Mouse (Mus musculus): ENCODE measurements around the gene Ppib. TPM values are rescaled to one million over a fixed set of nuclear protein-coding genes. Genes with fewer than 3 reads are reported as not detected.

Ppib gene
- polyA plus RNA-seq (2015; fragmentation: Nextera tagmentation; extraction: Ambion mirVana) = 354 and 363 TPM in 2 replicates

DNA sequence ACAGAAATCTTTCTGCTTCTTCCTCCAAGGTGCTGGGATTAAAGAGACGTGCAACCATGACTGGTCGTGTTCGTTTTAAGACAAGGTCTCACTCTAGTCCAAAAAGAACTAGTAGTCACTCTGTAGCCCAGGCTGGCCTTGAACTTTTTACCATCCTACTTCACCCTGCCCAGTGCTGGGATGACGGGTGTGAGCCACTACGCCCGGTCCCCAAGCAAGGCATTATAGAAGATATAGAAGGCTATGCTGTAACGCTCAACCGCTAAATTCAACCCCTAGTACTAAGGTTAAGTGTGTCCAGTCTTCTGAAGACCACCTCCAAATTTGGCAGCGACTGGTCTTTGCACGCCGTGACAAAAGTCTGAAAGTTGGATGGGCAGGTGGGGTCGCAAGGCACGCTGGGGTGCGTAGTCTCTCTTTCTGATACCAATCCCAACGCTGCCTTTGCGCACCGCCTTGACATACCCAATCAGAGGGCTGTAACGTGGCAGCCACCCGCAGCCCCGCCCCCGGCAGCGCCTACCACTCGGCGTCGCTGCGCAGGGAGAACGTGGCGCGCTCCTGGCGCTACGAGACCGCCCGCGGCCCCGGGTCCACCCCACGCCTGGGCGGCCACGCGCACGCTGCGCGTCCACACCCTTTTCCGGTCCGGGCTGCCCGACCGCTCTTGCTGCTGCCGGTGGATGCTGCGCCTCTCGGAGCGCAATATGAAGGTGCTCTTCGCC, at the start of gene Ppib:
Gene Ppib (plus strand): TSS at position 640 of the 725 bp plus-strand sequence.
- peak within 1 kb of the TSS; percentile 74 for H3K27ac ChIP-seq
- H3K4me3 ChIP-seq = peak within 1 kb of the TSS; percentile 70
- peak within 1 kb of the TSS; percentile 85 for H3K9ac ChIP-seq
- peaks cover 25% of the 10 kb centered on the region for H3K36me3 ChIP-seq
- under 1% methylated on average over 51 of the region's 51 CpGs for WGBS
- H3K27me3 ChIP-seq = no peaks in the 10 kb centered on the region
- H3K4me2 ChIP-seq = peak within 1 kb of the TSS; percentile 74
- H3K4me1 ChIP-seq (replicated peaks) = peaks cover 17% of the 10 kb centered on the region
- peak; percentile 99 for ATAC-seq (replicated peaks; ENCODE audit: insufficient number of reproducible peaks, insufficient read depth, low FRiP score, low read depth)
- no peaks in the 10 kb centered on the region for H3K9me3 ChIP-seq (replicated peaks)

DNA sequence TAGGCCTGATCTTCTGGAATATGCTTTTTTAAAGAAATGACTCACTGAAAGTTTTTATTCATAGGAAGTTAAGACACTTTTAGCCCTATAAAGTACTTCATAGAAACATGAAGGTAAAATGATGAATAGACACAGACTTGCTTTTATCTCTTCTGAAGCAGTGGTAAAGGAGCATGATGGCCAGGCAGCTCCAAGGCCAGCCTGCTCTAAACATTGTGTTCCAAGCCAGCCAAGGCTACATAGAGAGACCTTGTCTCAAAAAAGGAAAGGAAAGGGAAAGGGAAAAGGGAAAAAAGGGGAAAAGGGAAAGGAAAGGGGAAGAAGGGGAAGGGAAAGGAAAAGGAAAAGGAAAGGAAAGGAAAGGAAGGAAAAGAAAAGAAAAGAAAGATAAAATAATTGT, 39.4 kb upstream of the Ppib start:
- Histone ChIP-seq H3K27me3 (no peaks in the 10 kb centered on the region), H3K9ac (no peak overlapping the region), H3K4me2 (no peak overlapping the region), H3K27ac (no peak overlapping the region), H3K36me3 (peaks cover 18% of the 10 kb centered on the region; the same call in 1 of the 2 replicates), H3K4me1 (replicated peaks) (no peaks in the 10 kb centered on the region), H3K9me3 (replicated peaks) (no peaks in the 10 kb centered on the region), H3K4me3 (no peak overlapping the region)
- no peak for ATAC-seq (replicated peaks; ENCODE audit: insufficient number of reproducible peaks, insufficient read depth, low FRiP score, low read depth)

DNA sequence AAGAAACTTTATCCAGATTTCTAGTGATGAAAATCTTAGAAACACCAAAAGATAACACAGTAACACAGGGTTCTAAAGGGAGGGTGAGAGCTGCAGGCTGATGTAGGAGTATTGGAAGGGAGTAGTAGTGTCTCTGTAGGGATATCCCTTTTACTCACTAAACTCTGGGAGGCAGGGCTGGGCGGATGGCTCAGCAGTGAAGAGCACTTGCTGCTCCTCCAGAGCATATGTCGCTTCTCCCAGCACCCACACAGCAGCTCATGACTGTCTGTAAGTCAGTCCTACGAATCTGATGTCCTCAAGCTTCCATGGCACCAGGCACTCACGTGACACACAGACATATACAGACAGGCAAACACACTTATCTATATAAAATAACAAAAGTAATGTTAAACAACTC, 21.9 kb upstream of the Ppib start:
- ATAC-seq (replicated peaks; ENCODE audit: insufficient number of reproducible peaks, insufficient read depth, low FRiP score, low read depth) = no peak
- peaks cover 18% of the 10 kb centered on the region for H3K36me3 ChIP-seq
- no peak overlapping the region for H3K9ac ChIP-seq
- H3K4me2 ChIP-seq = no peak overlapping the region
- WGBS = 88% methylated on average over 4 of the region's 4 CpGs
- no peaks in the 10 kb centered on the region for H3K27me3 ChIP-seq
- no peak overlapping the region for H3K27ac ChIP-seq
- H3K4me1 ChIP-seq (replicated peaks) = no peaks in the 10 kb centered on the region
- H3K9me3 ChIP-seq (replicated peaks) = no peaks in the 10 kb centered on the region
- no peak overlapping the region for H3K4me3 ChIP-seq

DNA sequence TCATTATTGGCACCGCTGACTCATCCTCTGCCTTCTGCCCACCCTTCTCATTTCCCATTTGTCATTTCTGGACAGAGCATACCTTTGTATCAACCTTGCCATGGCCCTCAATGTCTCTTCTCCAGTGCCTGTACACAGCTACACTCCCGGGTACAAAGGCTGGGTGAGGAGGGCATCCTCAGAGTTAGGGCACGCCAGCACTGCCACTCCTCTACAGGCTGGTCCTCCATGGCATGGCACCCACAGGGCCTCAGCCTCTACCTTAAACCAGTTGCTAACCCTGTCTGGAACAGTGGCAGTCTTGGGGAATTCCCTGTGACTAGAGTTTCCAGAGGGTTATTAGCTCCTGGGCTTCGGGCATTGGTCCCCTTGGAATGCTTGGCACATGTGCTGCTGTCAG, 21.4 kb upstream of the Ppib start:
- Histone ChIP-seq H3K4me3 (no peak overlapping the region), H3K9me3 (replicated peaks) (no peaks in the 10 kb centered on the region), H3K27me3 (no peaks in the 10 kb centered on the region), H3K9ac (no peak overlapping the region), H3K36me3 (peaks cover 18% of the 10 kb centered on the region), H3K4me2 (no peak overlapping the region), H3K27ac (no peak overlapping the region), H3K4me1 (replicated peaks) (no peaks in the 10 kb centered on the region)
- ATAC-seq (replicated peaks; ENCODE audit: insufficient number of reproducible peaks, insufficient read depth, low FRiP score, low read depth) = no peak
- 91% methylated on average over 4 of the region's 4 CpGs for WGBS

DNA sequence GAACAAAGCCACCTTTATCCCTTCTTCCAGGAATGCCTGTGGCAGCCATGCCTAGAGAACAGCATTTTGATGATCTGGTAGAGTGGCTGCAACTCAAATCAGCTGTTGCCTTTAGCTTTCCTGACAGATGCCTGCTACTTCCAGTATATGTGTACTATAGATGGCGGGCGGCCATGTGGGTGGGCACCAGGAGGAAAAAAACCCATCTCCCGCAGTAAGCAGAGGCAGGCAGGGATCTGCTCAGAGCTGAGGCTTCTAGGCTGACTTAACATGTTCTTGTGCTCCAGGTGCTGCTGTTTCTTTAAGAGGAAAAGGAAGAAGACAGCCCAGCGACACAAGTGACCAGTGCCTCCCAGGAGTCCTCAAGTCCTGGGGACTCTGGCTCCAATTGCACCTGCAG, 20.7 kb upstream of the Ppib start:
- H3K27ac ChIP-seq = no peak overlapping the region
- peaks cover 18% of the 10 kb centered on the region for H3K36me3 ChIP-seq
- 79% methylated on average over 4 of the region's 4 CpGs for WGBS
- no peak overlapping the region for H3K4me3 ChIP-seq
- no peak for ATAC-seq (replicated peaks; ENCODE audit: insufficient number of reproducible peaks, insufficient read depth, low FRiP score, low read depth)
- H3K4me2 ChIP-seq = no peak overlapping the region
- H3K9me3 ChIP-seq (replicated peaks) = no peaks in the 10 kb centered on the region
- no peaks in the 10 kb centered on the region for H3K4me1 ChIP-seq (replicated peaks)
- H3K9ac ChIP-seq = no peak overlapping the region
- no peaks in the 10 kb centered on the region for H3K27me3 ChIP-seq

DNA sequence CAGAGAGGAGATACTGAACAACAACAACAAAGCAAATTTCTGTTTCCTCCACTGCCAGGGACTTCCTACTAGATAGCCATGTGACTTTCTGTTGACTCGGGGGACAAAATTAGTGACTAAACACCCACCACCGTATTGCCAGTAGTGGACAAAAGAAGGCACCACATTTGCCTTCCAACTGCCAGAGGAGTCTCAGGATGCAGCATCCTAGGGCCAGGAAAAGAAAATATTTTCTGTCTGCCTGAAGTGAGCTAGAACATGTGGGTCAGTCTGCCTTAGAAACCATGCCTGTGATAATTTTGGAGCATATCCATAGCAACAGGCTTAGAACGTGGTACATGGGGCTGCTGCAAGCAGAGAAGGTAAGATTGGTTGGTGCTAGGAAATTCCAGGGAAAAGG, 19.2 kb upstream of the Ppib start:
- Histone ChIP-seq H3K9ac (no peak overlapping the region), H3K4me1 (replicated peaks) (no peaks in the 10 kb centered on the region), H3K4me3 (no peak overlapping the region), H3K4me2 (no peak overlapping the region), H3K27me3 (no peaks in the 10 kb centered on the region), H3K36me3 (peaks cover 18% of the 10 kb centered on the region), H3K27ac (no peak overlapping the region), H3K9me3 (replicated peaks) (no peaks in the 10 kb centered on the region)
- WGBS = 69% methylated on average over 3 of the region's 3 CpGs
- ATAC-seq (replicated peaks; ENCODE audit: insufficient number of reproducible peaks, insufficient read depth, low FRiP score, low read depth) = no peak

DNA sequence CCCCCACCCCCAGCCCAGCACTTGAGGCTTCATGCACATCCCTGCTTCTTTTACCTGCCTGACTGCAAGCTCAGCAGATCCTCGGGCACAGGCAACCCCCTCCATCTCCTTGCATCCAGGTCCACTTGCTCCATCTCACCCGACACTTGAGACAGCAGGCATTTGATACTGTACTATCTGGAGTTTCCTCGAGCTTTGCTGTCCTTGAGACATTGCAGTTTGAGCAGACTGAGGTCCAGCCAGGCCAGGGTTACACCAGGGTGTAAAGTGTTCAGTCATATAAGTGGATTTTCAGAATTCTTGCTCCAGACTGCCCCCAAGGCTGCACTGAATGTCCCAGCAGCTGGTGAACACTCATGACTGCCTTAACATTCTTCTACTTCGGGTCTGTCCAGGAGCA, 17.7 kb upstream of the Ppib start:
- H3K4me2 ChIP-seq = no peak overlapping the region
- 60% methylated on average over 4 of the region's 4 CpGs for WGBS
- H3K36me3 ChIP-seq = peaks cover 18% of the 10 kb centered on the region
- no peak overlapping the region for H3K9ac ChIP-seq
- no peak overlapping the region for H3K27ac ChIP-seq
- no peak overlapping the region for H3K4me3 ChIP-seq
- no peaks in the 10 kb centered on the region for H3K27me3 ChIP-seq
- no peak for ATAC-seq (replicated peaks; ENCODE audit: insufficient number of reproducible peaks, insufficient read depth, low FRiP score, low read depth)
- H3K4me1 ChIP-seq (replicated peaks) = no peaks in the 10 kb centered on the region
- no peaks in the 10 kb centered on the region for H3K9me3 ChIP-seq (replicated peaks)

DNA sequence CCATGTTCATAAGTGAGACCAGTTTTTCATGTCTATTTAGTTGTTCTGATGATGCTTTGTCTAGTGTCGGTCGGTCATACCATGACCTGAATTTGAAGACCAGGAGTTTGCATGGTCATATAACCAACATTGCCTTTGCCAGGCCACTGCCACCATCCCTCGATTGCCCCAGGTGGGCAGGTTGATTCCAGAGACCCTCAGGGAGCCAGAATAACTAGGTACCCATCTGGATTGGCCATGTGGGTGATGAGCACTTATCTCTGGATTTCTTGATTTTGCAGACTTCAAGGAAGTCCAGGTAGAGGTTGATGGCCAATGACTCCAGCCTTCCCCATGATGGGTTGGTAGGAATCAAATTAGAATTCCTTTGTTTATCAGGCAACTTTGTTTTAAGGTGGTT, 16.8 kb upstream of the Ppib start:
- WGBS = 94% methylated on average over 3 of the region's 3 CpGs
- H3K4me3 ChIP-seq = no peak overlapping the region
- ATAC-seq (replicated peaks; ENCODE audit: insufficient number of reproducible peaks, insufficient read depth, low FRiP score, low read depth) = no peak
- H3K9me3 ChIP-seq (replicated peaks) = no peaks in the 10 kb centered on the region
- peaks cover 18% of the 10 kb centered on the region for H3K36me3 ChIP-seq
- H3K4me2 ChIP-seq = no peak overlapping the region
- no peak overlapping the region for H3K27ac ChIP-seq
- H3K9ac ChIP-seq = no peak overlapping the region
- H3K4me1 ChIP-seq (replicated peaks) = no peaks in the 10 kb centered on the region
- no peaks in the 10 kb centered on the region for H3K27me3 ChIP-seq

DNA sequence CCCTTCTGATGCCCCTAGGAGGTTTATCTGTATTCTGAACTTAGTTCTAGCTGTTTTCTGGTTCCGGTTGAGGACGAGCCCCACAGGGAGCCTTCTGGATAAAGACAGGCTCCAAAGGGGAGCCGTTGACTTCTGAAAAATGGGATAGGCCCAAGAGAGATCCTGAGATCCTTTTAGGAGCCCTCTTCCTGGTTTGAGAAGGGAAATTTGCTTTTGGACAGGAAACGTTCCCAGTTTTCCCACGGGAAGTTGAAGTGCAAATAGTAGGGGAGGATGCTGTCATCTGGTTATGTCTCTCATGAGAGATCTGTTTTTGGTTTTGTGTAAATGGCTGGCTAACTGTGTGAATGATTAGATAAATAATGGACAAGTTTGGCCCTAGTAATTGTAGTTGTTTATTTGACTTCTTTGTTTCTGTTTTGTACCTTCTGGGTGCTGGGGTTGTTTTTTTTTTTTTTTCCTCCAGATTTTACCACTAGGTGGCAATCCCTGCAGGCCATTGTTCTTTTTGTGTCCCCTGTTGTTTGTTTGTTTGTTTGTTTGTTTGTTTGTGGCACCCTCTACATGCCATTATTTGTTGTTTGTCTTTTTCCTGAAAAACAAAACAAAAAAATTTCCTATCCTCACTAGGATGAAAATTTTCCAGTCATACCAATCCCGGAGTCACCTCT, 10.0 kb upstream of the Ppib start:
- no peaks in the 10 kb centered on the region for H3K27me3 ChIP-seq
- no peak overlapping the region for H3K9ac ChIP-seq
- no peak overlapping the region for H3K27ac ChIP-seq
- no peaks in the 10 kb centered on the region for H3K36me3 ChIP-seq
- no peak overlapping the region for H3K4me3 ChIP-seq
- no peak for ATAC-seq (replicated peaks; ENCODE audit: insufficient number of reproducible peaks, insufficient read depth, low FRiP score, low read depth)
- WGBS = 57% methylated on average over 6 of the region's 6 CpGs
- H3K4me2 ChIP-seq = no peak overlapping the region
- H3K4me1 ChIP-seq (replicated peaks) = no peaks in the 10 kb centered on the region
- H3K9me3 ChIP-seq (replicated peaks) = no peaks in the 10 kb centered on the region

DNA sequence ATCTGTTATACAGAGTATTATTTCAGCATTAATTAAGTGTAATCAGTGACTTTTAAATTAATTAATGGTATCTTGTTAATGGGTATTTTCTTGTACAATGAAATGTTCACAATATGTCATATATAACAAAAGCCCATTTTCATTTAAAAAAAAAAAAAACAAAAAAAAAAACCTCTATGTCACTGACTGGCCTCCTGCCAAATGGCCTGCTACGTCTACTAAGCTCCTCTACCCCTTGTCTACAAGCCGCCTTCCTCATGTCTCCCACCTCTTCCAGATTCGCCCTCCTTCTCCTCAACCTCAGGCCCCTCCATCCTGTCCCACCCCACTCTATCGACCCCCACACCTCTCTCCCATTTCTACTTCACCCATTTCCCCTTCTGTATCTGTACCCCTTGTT, 8.5 kb upstream of the Ppib start:
- H3K27ac ChIP-seq = no peak overlapping the region
- H3K4me3 ChIP-seq = no peak overlapping the region
- no peak overlapping the region for H3K9ac ChIP-seq
- no peaks in the 10 kb centered on the region for H3K9me3 ChIP-seq (replicated peaks)
- no peaks in the 10 kb centered on the region for H3K36me3 ChIP-seq
- no peak overlapping the region for H3K4me2 ChIP-seq
- ATAC-seq (replicated peaks; ENCODE audit: insufficient number of reproducible peaks, insufficient read depth, low FRiP score, low read depth) = no peak
- 54% methylated on average over 4 of the region's 4 CpGs for WGBS
- no peaks in the 10 kb centered on the region for H3K27me3 ChIP-seq
- H3K4me1 ChIP-seq (replicated peaks) = no peaks in the 10 kb centered on the region

DNA sequence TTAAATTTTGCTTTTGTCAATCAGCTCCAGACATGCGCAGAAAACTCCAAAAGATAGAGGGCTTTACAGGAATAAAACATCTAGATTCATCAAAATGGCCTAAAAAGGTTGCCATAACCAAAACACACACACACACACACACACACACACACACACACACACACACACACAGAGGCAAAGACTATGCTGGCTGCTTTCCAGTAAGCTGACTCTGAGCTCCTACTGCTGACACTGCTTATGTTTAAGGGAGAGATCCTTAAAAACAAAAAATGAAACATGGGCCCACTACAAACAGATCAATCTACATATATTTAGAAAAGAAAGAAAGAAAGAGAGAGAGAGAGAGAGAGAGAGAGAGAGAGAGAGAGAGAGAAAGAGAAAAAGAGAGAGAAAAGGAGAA, 7.3 kb upstream of the Ppib start:
- H3K4me3 ChIP-seq = no peak overlapping the region
- no peak overlapping the region for H3K27ac ChIP-seq
- H3K9me3 ChIP-seq (replicated peaks) = no peaks in the 10 kb centered on the region
- no peaks in the 10 kb centered on the region for H3K36me3 ChIP-seq
- H3K27me3 ChIP-seq = no peaks in the 10 kb centered on the region
- WGBS = 97% methylated on average over 1 of the region's 1 CpGs
- no peaks in the 10 kb centered on the region for H3K4me1 ChIP-seq (replicated peaks)
- H3K9ac ChIP-seq = no peak overlapping the region
- H3K4me2 ChIP-seq = no peak overlapping the region
- ATAC-seq (replicated peaks; ENCODE audit: insufficient number of reproducible peaks, insufficient read depth, low FRiP score, low read depth) = no peak

DNA sequence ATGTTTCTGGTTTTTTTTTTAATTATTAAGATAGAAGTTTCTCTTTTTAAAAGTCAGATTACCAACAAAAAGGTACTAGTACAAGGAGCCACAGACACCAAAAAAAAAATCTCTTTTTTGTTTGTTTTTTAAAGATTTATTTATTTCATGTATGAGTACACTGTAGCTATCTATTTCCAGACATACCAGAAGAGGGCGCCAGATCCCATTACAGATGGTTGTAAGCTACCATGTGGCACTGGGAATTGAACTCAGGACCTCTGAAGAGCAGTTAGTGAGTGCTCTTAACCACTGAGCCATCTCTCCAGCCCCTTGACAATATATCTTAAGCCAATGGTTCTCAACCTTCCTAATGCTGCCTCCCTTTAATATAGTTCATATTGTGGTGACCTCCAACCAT, 6.4 kb upstream of the Ppib start:
- H3K36me3 ChIP-seq = no peaks in the 10 kb centered on the region
- H3K4me2 ChIP-seq = no peak overlapping the region
- no peak overlapping the region for H3K27ac ChIP-seq
- WGBS = 41% methylated on average over 1 of the region's 1 CpGs
- no peaks in the 10 kb centered on the region for H3K27me3 ChIP-seq
- H3K4me3 ChIP-seq = no peak overlapping the region
- H3K4me1 ChIP-seq (replicated peaks) = no peaks in the 10 kb centered on the region
- ATAC-seq (replicated peaks; ENCODE audit: insufficient number of reproducible peaks, insufficient read depth, low FRiP score, low read depth) = no peak
- H3K9ac ChIP-seq = no peak overlapping the region
- H3K9me3 ChIP-seq (replicated peaks) = no peaks in the 10 kb centered on the region

Measured in heart, embryonic 15.5 days (tissue).